ENCODE assay signal across 35 mouse cellular contexts in the genomic region with DNA sequence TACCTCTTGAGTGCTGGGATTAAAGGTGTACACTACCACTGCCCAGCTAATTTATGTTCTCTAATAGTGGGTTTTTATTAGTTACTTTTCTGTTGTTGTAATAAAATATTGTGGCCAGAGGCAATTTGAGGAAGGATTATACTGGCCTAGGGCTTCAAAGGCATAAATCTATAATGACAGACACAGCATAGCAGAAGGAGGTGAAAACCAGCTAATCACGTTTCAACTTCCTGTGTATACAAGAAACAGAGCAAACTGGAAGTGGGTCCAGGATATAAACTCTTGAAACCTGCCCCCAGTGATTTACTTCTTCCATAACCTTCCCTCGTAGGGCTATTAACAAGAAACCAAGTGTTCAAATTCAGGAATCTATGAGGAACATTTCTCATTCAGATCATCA.
"Had no signal": no experiment of that assay in that cellular context is flagged by ENCODE, and none has a peak within 500 bp of the region (broad histone marks: within the 10 kb centered on the region; RNA-seq: fewer than 3 reads in every experiment).

No protein-coding gene starts in this region.

- DNase-seq: heart, postnatal 10 days; heart, postnatal 14 days; heart, postnatal 36 days; heart, postnatal 4 days; kidney, adult 11 months; kidney, adult 18-20 months; kidney, adult 2 months; kidney, adult 8-10 months; kidney, adult 9 months; kidney, postnatal 10 days; kidney, postnatal 14 days; kidney, postnatal 25 days; kidney, postnatal 36 days; kidney, postnatal 4 days; layer of hippocampus, adult 9-11 months; layer of hippocampus, postnatal 36 days had no signal

- H3K9me3 ChIP-seq: heart, embryonic 10.5 days; heart, embryonic 12.5 days; heart, embryonic 13.5 days; heart, embryonic 15.5 days; hindbrain, embryonic 10.5 days; hindbrain, embryonic 12.5 days; hindbrain, embryonic 13.5 days; hindbrain, embryonic 15.5 days; intestine, embryonic 15.5 days; kidney, embryonic 15.5 days had no signal

- H3K27ac ChIP-seq: heart, embryonic 10.5 days; heart, embryonic 13.5 days; heart, embryonic 15.5 days; hindbrain, embryonic 10.5 days; hindbrain, embryonic 12.5 days; hindbrain, embryonic 13.5 days; hindbrain, embryonic 14.5 days; hindbrain, embryonic 15.5 days; hindbrain, postnatal 0 days; intestine, embryonic 15.5 days; kidney, embryonic 15.5 days; layer of hippocampus, adult 2 months; left cerebral cortex, adult 2 months had no signal

- H3K4me2 ChIP-seq: heart, embryonic 11.5 days; heart, embryonic 12.5 days; heart, embryonic 13.5 days; heart, embryonic 15.5 days; hindbrain, embryonic 12.5 days; hindbrain, embryonic 13.5 days; hindbrain, embryonic 14.5 days; hindbrain, embryonic 15.5 days; intestine, embryonic 15.5 days; kidney, embryonic 15.5 days had no signal

- H3K9ac ChIP-seq: heart, embryonic 12.5 days; heart, embryonic 13.5 days; heart, embryonic 15.5 days; hindbrain, embryonic 12.5 days; hindbrain, embryonic 13.5 days; hindbrain, embryonic 14.5 days; hindbrain, embryonic 15.5 days; intestine, embryonic 15.5 days; kidney, embryonic 15.5 days had no signal

- H3K4me1 ChIP-seq: heart, embryonic 10.5 days; heart, embryonic 12.5 days; heart, embryonic 13.5 days; heart, embryonic 15.5 days; hindbrain, embryonic 10.5 days; hindbrain, embryonic 12.5 days; hindbrain, embryonic 13.5 days; hindbrain, embryonic 15.5 days; intestine, embryonic 15.5 days; kidney, embryonic 15.5 days had no signal

- H3K4me3 ChIP-seq: heart, embryonic 10.5 days; heart, embryonic 12.5 days; heart, embryonic 13.5 days; heart, embryonic 15.5 days; hindbrain, embryonic 10.5 days; hindbrain, embryonic 12.5 days; hindbrain, embryonic 13.5 days; hindbrain, embryonic 15.5 days; intestine, embryonic 15.5 days; kidney, embryonic 15.5 days; layer of hippocampus, adult 2 months; left cerebral cortex, adult 2 months had no signal

- H3K27me3 ChIP-seq: heart, embryonic 12.5 days; heart, embryonic 13.5 days; heart, embryonic 15.5 days; hindbrain, embryonic 12.5 days; hindbrain, embryonic 13.5 days; hindbrain, embryonic 15.5 days; intestine, embryonic 15.5 days; kidney, embryonic 15.5 days had no signal

- ATAC-seq: hindbrain, embryonic 16.5 days; hindbrain, postnatal 0 days; inflammation-experienced regulatory T-cells, adult 6 months; intestine, embryonic 15.5 days; intestine, embryonic 16.5 days; intestine, postnatal 0 days had no signal

- H3K36me3 ChIP-seq: heart, embryonic 10.5 days; heart, embryonic 12.5 days; heart, embryonic 13.5 days; heart, embryonic 15.5 days; hindbrain, embryonic 10.5 days; hindbrain, embryonic 12.5 days; hindbrain, embryonic 13.5 days; hindbrain, embryonic 15.5 days; intestine, embryonic 15.5 days; kidney, embryonic 15.5 days had no signal
